Mouse (Mus musculus) heart, adult 2 months (tissue): ENCODE data around the gene Serpina1b.
A peak's percentile ranks its signal among the peaks of the same experiment; 100 is the strongest.

Source experiments
- CTCF ChIP-seq: fragments of 200-600 bp; IDR thresholded peaks from 2 replicates; pipeline ENCODE4 v1.8.1; 2022; ENCODE audit warnings: antibody characterized with exemption, mild to moderate bottlenecking, moderate library complexity
- POLR2A ChIP-seq: fragments of 200-500 bp; IDR thresholded peaks from 2 replicates; pipeline ENCODE4 v1.6.1; 2011; ENCODE audit warnings: mild to moderate bottlenecking, low read depth, low read length, control low read depth; ENCODE audit not compliant: insufficient read depth

- TF ChIP-seq POLR2A (no peak), CTCF (peak; percentile 41)
Measured at GRCm38 (mm10) chr12:103710405-103710804, 119.8 kb downstream of the Serpina1b start.
